Mouse (Mus musculus): ENCODE data around the gene Avl9.

Avl9 gene

GRCm38 (mm10) chr6:56714574-56715269, at the start of gene Avl9:
Avl9 (plus strand) TSS chr6:56714899.
- in situ Hi-C loops (cut with MboI; ENCODE audit: unreplicated experiment in 2 of 2), result loop anchor here (5.0 to 25.0 kb wide), 6 partner anchors 78 to 1902 kb away; partner anchors contain the start of genes Gars (in 1 of the 2), Ppm1k (in 1 of the 2) and Znrf2 (in 1 of the 2)

- in situ Hi-C loops (cut with MboI; ENCODE audit: unreplicated experiment in 2 of 2), result no loop called here
Observed at GRCm38 (mm10) chr6:56688238-56688637, 26.5 kb upstream of the Avl9 start.

- in situ Hi-C loops (cut with MboI; ENCODE audit: unreplicated experiment in 2 of 2), result loop anchor here (5.0 kb wide), 1 partner anchor 214 kb away; no protein-coding TSS in a partner anchor
Observed at GRCm38 (mm10) chr6:56691205-56691604, 23.5 kb upstream of the Avl9 start.

- in situ Hi-C loops (cut with MboI; ENCODE audit: unreplicated experiment in 2 of 2), result loop anchor here (5.0 kb wide), 1 partner anchor 215 kb away; no protein-coding TSS in a partner anchor
Observed at GRCm38 (mm10) chr6:56692445-56692844, 22.3 kb upstream of the Avl9 start.

- in situ Hi-C loops (cut with MboI; ENCODE audit: unreplicated experiment in 2 of 2), result loop anchor here (5.0 to 25.0 kb wide), 7 partner anchors 218 to 1892 kb away; partner anchors contain the start of genes Nt5c3 (in 2 of the 2), Vmn1r4 (in 2 of the 2), Gars (in 1 of the 2) and Ppm1k (in 1 of the 2)
Observed at GRCm38 (mm10) chr6:56703931-56704900, 10.5 kb upstream of the Avl9 start, which contains the start of gene Lsm5. Lsm5 (minus strand) TSS chr6:56704710.

- in situ Hi-C loops (cut with MboI; ENCODE audit: unreplicated experiment in 2 of 2), result loop anchor here (5.0 to 25.0 kb wide), 5 partner anchors 818 to 1902 kb away; partner anchors contain the start of genes Gars (in 1 of the 2), Ppm1k (in 1 of the 2) and Znrf2 (in 1 of the 2)
Observed at GRCm38 (mm10) chr6:56714186-56714573, 519 bp upstream of the Avl9 start.

- in situ Hi-C loops (cut with MboI; ENCODE audit: unreplicated experiment in 2 of 2), result loop anchor here (5.0 to 25.0 kb wide), 5 partner anchors 77 to 1903 kb away; partner anchors contain the start of genes Gars (in 1 of the 2), Ppm1k (in 1 of the 2) and Znrf2 (in 1 of the 2)
Observed at GRCm38 (mm10) chr6:56715270-56715666, 569 bp downstream of the Avl9 start.

- in situ Hi-C loops (cut with MboI; ENCODE audit: unreplicated experiment in 2 of 2), result loop anchor here (5.0 to 25.0 kb wide), 5 partner anchors 73 to 1907 kb away; partner anchors contain the start of genes Gars (in 1 of the 2), Ppm1k (in 1 of the 2) and Znrf2 (in 1 of the 2)
Observed at GRCm38 (mm10) chr6:56719071-56719470, 4.4 kb downstream of the Avl9 start.

- in situ Hi-C loops (cut with MboI; ENCODE audit: unreplicated experiment in 2 of 2), result loop anchor here (25.0 kb wide), 4 partner anchors 816 to 1909 kb away; partner anchors contain the start of genes Gars (in 1 of the 2), Ppm1k (in 1 of the 2) and Znrf2 (in 1 of the 2)
Observed at GRCm38 (mm10) chr6:56720877-56721276, 6.2 kb downstream of the Avl9 start.

- in situ Hi-C loops (cut with MboI; ENCODE audit: unreplicated experiment in 2 of 2), result no loop called here
Observed at GRCm38 (mm10) chr6:56732545-56732944, 17.8 kb downstream of the Avl9 start.

GRCm38 (mm10) chr6:56745950-56746543, 31.3 kb downstream of the Avl9 start:
- in situ Hi-C loops (cut with MboI; ENCODE audit: unreplicated experiment in 2 of 2), result no loop called here

GRCm38 (mm10) chr6:56753719-56754118, 39.0 kb downstream of the Avl9 start:
- in situ Hi-C loops (cut with MboI; ENCODE audit: unreplicated experiment in 2 of 2), result no loop called here

GRCm38 (mm10) chr6:56756117-56756516, 41.4 kb downstream of the Avl9 start:
- in situ Hi-C loops (cut with MboI; ENCODE audit: unreplicated experiment in 2 of 2), result no loop called here

GRCm38 (mm10) chr6:56759324-56759723, 44.6 kb downstream of the Avl9 start:
- in situ Hi-C loops (cut with MboI; ENCODE audit: unreplicated experiment in 2 of 2), result no loop called here

- in situ Hi-C loops (cut with MboI; ENCODE audit: unreplicated experiment in 2 of 2), result no loop called here
Observed at GRCm38 (mm10) chr6:56765265-56765664, 50.6 kb downstream of the Avl9 start.

GRCm38 (mm10) chr6:56765696-56766095, 51.0 kb downstream of the Avl9 start:
- in situ Hi-C loops (cut with MboI; ENCODE audit: unreplicated experiment in 2 of 2), result no loop called here

- in situ Hi-C loops (cut with MboI; ENCODE audit: unreplicated experiment in 2 of 2), result loop anchor here in 1 of 2 experiments (25.0 kb wide), 1 partner anchor 936 kb away; the partner anchor contains the start of gene Lancl2
Observed at GRCm38 (mm10) chr6:56775816-56776215, 61.1 kb downstream of the Avl9 start.

GRCm38 (mm10) chr6:56779636-56780035, 64.9 kb downstream of the Avl9 start:
- in situ Hi-C loops (cut with MboI; ENCODE audit: unreplicated experiment in 2 of 2), result loop anchor here in 1 of 2 experiments (25.0 kb wide), 1 partner anchor 933 kb away; the partner anchor contains the start of gene Lancl2

- in situ Hi-C loops (cut with MboI; ENCODE audit: unreplicated experiment in 2 of 2), result loop anchor here in 1 of 2 experiments (25.0 kb wide), 1 partner anchor 929 kb away; the partner anchor contains the start of gene Lancl2
Observed at GRCm38 (mm10) chr6:56783561-56784272, 69.0 kb downstream of the Avl9 start.

All from v-Abl transformed pro-B cells (cell line).